Mouse (Mus musculus): ENCODE measurements around the gene Nog.

Nog gene

DNA sequence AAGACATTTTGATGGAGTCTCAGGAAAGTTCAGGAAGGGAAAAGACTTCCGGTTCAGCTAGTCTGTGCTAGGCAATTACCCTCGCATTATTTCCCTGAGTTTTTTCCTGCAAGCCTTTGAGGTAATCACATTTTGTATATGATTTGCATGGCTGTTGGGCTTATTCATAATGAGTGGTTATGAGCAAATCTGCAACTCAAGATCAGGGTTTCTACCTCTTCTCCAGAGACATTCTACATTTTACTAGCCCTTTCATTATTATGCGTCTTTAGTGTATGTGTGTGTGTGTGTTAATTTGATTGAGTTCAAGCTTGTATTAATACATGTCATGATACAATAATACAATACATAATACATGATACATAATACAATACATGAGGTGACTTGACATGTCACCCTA is 34.6 kb downstream of the Nog start:
- no peak for DNase-seq (ENCODE audit: low spot score in 2 of 2)

DNA sequence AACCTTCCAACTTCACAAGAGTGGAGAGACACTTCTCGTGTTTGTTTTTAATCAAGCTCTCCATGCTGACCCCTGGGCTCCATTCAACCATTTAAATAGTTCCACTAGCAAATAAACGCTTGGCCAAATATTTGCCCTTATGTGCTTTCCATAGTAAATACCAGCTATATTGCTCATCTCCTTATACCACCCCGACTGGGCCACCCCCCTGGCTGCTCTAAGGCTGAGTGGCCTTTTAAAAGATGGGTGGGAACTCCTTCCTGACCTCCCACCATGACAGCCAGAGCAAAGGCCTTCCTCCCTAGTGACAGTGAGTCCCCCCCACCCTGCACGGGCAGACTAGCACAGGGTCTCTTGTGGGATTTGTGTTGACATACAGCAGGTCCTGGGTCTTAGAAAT is 37.1 kb downstream of the Nog start:
- no peak for DNase-seq (ENCODE audit: low spot score in 2 of 2)

DNA sequence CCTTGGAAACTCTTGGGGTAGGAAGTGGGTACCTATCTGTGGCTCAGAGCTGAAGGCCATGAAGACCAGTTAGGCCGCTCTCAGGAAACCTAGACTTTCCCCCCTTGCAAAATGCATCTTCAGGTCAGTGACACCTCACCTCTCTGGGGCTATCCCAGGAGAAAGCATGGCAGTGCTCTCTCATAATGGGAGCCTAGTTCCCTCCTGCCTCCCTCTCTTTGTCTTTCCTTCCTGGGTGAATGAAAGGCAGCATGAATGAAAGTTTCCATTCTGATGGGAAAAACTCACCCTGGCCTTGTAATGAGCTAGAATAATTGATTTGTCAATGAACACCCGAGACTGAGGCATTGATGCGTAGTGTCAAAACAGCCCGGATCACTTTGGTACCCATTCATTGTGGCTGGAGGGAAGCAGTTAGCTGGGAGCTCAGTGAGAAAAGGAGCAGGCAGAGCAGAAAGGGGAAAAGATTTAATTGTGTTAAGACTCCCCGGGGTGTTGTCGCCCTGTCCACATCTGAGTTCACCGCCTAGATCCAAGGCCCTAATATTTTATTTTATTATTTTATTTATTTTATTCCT is 42.7 kb downstream of the Nog start:
- DNase-seq (ENCODE audit: low spot score in 2 of 2), result no peak

DNA sequence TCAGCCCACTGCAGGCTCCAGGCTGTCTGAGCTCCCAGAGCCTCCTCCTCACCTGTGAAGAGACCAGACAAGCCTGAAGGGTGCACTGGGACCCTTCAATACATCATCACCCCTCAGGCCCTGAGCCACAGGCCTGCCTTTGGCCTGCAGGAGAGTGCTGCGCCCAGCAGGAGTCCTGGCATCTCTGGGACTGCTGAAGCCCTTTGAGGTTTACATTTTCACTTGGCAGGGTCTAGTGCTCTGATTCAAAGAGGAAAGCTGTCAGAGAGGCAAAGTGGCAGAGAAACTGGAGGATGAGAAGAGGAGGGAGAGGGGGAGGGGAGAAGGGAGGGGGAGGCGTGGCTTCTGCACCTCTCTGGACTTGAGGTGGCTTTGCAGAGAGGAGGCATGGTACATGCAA is 44.2 kb downstream of the Nog start:
- no peak for DNase-seq (ENCODE audit: low spot score in 2 of 2)

DNA sequence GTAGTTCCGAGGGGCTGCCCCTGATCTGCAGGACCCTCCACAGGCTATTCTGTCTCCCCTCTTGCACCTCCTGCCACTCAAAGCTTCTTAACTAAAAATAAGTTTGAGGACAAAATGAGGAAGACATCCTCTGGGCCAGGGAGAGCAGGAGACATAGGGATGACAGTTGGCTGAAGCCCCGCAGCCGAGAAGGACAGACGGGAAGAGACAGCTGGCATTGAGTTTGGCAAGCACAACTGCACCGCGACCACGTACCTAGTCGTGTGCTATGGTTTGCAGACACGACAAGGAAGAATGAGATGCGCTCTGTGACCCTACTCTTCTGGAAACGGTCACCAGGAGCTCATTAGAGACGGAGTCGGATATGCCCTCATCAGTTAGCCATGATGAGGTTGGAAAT is 48.2 kb downstream of the Nog start:
- no peak for DNase-seq (ENCODE audit: low spot score in 2 of 2)

All from spleen, postnatal 36 days (tissue).